Mouse (Mus musculus) neural tube, embryonic 10.5 days (tissue): Measurements from ENCODE around the gene Slc19a2.

Experiments used
- DNase-seq: peaks from one replicate; pipeline ENCODE4 v3.0.0-alpha.2; 2017; ENCODE audit warnings: low spot score; ENCODE audit errors: extremely low spot score

The Slc19a2 gene

GRCm38 (mm10) chr1:164251438-164251837 lies 2.6 kb downstream of the Slc19a2 start:
- DNase-seq: no peak

DNA sequence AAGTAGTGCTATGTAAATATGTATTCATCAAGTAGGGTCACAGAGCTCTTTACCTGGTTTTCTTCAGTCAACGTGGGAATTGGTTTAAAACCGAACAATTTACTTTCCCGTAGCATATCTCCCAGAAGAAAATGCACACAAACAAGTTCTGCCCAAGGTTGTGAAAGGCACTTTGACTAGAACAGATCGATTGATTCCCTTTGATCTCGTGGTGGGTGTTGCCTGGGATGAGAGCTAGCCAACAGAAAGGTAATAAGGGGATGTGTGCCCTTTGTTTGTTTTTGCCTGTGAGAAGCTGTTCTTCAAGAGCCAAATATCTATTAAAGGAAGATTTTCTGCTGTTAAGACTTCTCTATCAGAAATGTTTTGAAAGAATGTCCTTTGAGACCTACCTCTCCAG lies 3.7 kb downstream of the Slc19a2 start:
- no peak for DNase-seq

DNA sequence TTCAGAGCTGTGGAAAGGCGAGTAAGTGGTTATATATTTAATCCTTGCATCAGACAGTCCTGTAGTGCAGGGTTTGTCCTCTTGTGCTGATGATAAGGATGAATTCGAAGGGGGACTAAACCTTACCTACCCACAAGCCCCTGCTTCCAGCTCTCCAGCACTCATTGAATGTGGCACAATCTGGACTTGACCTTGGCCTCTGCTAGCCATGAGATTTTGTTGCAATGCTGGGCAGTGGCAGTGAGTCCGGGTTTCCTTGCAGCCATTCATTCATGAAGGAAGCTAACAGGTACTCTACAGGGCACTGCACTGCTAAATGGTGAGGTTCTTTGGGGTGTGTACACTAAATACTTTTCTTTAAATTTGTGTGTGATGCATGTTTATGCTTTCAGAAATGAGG lies 6.0 kb downstream of the Slc19a2 start:
- DNase-seq: no peak

GRCm38 (mm10) chr1:164260171-164261028 lies 11.6 kb downstream of the Slc19a2 start:
- DNase-seq: no peak

DNA sequence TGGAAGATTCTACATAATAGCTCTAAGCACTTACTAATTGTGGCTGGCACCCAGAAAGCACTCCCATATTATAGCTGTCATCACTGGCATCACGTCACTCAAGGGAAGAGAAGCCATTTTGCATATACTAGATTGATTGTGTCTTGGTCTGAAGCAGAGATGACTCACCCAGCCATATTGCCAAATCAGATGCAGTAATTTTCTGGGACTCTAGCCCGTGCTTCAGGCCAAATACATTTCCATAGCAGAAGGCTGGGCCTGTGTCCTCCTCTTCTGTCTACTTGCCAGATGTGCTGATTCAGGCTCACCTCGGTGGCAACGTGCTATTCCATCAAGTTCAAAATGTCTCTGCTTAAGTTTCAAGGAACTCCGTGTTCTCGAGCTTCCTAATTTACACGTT lies 12.7 kb downstream of the Slc19a2 start:
- no peak for DNase-seq

DNA sequence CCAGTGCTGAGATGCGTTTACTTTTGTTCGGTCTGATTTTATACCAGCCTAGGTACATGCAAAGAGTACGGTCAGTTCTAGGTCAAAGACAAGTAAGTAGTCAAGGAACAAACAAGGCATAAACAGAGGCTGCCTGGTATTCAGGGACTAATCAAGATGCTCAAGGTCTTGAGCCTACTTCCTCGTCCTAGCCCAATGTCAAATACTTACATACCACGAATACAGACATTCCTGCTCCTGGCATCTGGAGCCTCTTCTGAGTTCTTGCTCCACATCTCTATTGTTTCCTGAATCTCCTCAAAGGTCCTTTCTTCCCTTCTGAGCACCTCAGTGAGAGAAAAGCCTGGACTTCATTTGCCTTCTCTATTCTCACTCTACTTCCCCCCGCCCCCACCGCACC lies 22.1 kb downstream of the Slc19a2 start:
- DNase-seq: no peak

GRCm38 (mm10) chr1:164273659-164274058 lies 24.8 kb downstream of the Slc19a2 start:
- no peak for DNase-seq

DNA sequence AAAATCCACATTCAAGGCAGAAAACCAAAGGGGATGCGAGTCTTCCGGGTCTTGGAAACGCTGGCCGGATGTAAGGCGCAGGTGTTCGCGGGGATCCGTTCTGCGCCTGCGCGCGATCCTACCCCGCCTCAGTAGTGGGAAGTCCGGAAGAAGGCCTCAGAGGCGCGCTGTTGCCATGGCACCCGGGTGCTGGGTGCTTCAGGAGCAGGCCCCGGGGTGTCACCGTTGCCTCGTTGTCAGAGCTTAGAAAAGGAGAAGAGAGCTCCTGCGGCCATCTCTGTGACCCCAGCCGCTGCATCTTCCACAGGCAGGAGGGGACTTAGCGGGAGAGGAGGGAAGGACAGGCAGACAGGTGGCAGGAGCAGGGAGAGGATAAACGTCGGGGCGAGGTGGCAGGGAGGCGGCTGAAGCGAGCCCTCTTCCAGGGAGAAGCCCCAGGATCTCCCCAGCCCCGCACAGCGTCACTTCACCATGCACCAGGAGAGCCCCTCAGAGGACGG lies 26.7 kb downstream of the Slc19a2 start, which contains the start of gene Ccdc181:
Gene Ccdc181, plus strand, starts transcription at position 131 of the 500 bp plus-strand sequence.
- DNase-seq: peak; percentile 91

- no peak for DNase-seq
These were observed 27.7 kb downstream of the Slc19a2 start for GRCm38 (mm10) chr1:164276552-164276951.

DNA sequence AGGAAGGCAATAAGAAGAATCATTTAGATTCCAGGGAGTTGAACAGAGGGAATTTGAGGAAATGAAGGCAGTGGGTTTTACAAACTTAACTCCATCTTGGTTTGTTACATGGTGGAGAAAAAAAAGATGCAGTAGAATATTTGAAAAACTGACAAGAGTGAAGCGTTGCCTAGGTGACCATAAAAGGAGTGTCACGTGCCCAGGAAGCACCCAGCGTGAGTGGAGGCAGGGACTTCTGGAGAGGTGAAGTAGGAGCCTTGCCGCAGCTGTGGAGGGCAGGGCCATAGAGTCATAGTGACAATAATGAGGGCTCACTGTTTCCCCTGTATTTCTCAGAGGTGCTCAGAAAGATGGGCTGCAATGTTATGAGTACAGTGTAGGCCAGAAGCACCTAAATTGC lies 30.5 kb downstream of the Slc19a2 start:
- DNase-seq: no peak

- no peak for DNase-seq
These were observed 35.2 kb downstream of the Slc19a2 start for GRCm38 (mm10) chr1:164284007-164284406.

DNA sequence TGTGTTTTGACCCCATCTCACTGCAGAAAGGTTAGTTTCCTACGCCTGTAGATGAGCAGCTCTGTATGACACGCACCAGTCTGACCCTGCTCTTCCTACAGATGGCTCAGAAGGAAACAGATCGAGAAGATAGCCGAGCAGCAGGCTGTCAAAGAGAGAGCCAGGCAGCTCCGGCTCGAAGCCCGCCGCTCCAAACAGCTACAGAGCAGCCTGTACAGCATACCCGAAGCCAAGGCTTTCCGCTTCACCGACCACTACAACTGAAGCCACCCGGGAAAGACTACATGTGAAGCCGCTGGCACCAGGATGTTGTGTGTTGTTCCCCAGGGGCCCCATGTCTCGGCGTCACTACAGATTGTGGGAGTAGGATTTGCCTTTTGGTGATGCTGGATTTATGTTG lies 38.6 kb downstream of the Slc19a2 start:
- no peak for DNase-seq

DNA sequence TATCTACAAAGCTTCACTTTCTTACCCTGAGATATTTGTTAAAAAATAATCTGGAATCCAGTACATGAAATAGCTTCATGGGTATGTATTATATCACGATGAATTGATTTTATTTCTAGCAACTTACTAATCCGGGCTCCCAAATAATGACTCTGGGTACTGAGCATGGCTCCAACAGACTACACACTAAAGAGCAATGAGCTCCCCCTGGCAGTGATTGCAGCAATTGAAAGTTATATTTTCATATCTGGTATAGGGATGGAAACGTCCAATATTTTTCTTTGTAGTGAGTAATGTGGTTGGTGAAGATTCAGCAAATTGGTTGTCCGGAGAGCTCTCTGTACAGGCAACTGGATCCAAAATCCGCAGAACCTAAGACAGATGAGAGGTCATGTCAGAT lies 43.2 kb downstream of the Slc19a2 start:
- DNase-seq: no peak

- DNase-seq: no peak
These were observed 45.2 kb downstream of the Slc19a2 start for GRCm38 (mm10) chr1:164294071-164294470.

GRCm38 (mm10) chr1:164296473-164296872 lies 47.6 kb downstream of the Slc19a2 start:
- no peak for DNase-seq

- DNase-seq: no peak
These were observed 53.1 kb downstream of the Slc19a2 start for GRCm38 (mm10) chr1:164301949-164302348.

GRCm38 (mm10) chr1:164303821-164304220 lies 55.0 kb downstream of the Slc19a2 start, which contains the start of gene Nme7:
Gene Nme7 (plus strand): TSS chr1:164304121.
- DNase-seq: no peak

GRCm38 (mm10) chr1:164307124-164307751 lies 58.4 kb downstream of the Slc19a2 start, which contains the start of gene Blzf1:
Gene Blzf1 (minus strand): TSS chr1:164307489.
- peak; percentile 97 for DNase-seq

DNA sequence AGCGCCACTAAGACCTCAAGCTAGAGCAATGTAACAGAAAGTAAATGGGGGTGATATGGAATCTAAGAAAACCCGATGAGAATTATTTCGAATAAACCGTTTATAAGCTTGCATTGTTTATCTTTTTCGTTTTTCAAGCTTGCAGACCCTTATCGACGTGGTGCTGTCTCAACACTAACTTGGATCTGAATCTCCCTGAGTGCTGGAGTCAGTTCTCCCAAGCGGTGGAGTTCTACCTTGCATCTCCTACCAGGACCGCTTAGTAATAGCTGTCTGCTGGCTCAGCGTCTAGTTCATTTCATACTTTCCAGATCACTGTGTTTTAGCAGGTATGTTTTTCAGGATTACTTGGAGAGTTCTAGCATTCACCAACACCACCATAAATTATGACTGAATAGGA lies 59.1 kb downstream of the Slc19a2 start:
- DNase-seq: no peak

GRCm38 (mm10) chr1:164314085-164314484 lies 65.2 kb downstream of the Slc19a2 start:
- DNase-seq: no peak
